Mouse (Mus musculus) midbrain, embryonic 15.5 days (tissue): ENCODE data around the gene Smim1. TPM values are rescaled to one million over a fixed set of nuclear protein-coding genes. Genes with fewer than 3 reads are reported as not detected.

ENCODE experiments used
- ATAC-seq: fragments of 200-750 bp; cut with Nextera tagmentation; replicated peaks from 2 replicates; pipeline ENCODE4 v1.8.0; 2017; ENCODE audit warnings: moderate TSS enrichment
- H3K27ac ChIP-seq: fragments of 300-500 bp; sonication (generic); 2 replicates; pipeline ENCODE4 v1.5.1; 2015; ENCODE audit warnings: mild to moderate bottlenecking, inconsistent platforms
- H3K27me3 ChIP-seq: fragments of 300-500 bp; sonication (generic); replicated peaks from 2 replicates; pipeline ENCODE4 v1.6.1; 2015; ENCODE audit warnings: inconsistent platforms
- H3K36me3 ChIP-seq: fragments of 300-500 bp; sonication (generic); replicated peaks from 2 replicates; pipeline ENCODE4 v1.6.1; 2015; ENCODE audit warnings: inconsistent platforms
- H3K4me1 ChIP-seq: fragments of 300-500 bp; sonication (generic); 2 replicates; pipeline ENCODE4 v1.6.1; 2015; ENCODE audit warnings: inconsistent platforms
- H3K4me2 ChIP-seq: fragments of 300-500 bp; sonication (generic); 2 replicates; pipeline ENCODE4 v1.6.1; 2015; ENCODE audit warnings: inconsistent platforms, mild to moderate bottlenecking, moderate library complexity
- H3K4me3 ChIP-seq: fragments of 300-500 bp; sonication (generic); 2 replicates; pipeline ENCODE4 v1.5.1; 2015; ENCODE audit warnings: mild to moderate bottlenecking, inconsistent platforms
- H3K9ac ChIP-seq: fragments of 300-500 bp; sonication (generic); 2 replicates; pipeline ENCODE4 v1.6.1; 2015; ENCODE audit warnings: mild to moderate bottlenecking, inconsistent platforms
- H3K9me3 ChIP-seq: fragments of 300-500 bp; sonication (generic); 2 replicates; pipeline ENCODE4 v1.6.1; 2016; ENCODE audit warnings: inconsistent platforms
- WGBS: fragments of 180-500 bp; shearing (Covaris S2); methylation state at CpG from one replicate; pipeline ENCODE4 v1.1.7; 2015; ENCODE audit warnings: mixed read lengths; 5-methylcytosine and 5-hydroxymethylcytosine counted together
- polyA plus RNA-seq: library from polyadenylated mRNA; unstranded; fragments of >200 nt; fragmentation: Nextera tagmentation; extraction: Ambion mirVana; gene quantifications from 2 replicates; pipeline ENCODE4 v1.2.1, GENCODE M21; 2015

Smim1 gene
- polyA plus RNA-seq, 1 experiment from 2014 or later, result 8.2 TPM

DNA sequence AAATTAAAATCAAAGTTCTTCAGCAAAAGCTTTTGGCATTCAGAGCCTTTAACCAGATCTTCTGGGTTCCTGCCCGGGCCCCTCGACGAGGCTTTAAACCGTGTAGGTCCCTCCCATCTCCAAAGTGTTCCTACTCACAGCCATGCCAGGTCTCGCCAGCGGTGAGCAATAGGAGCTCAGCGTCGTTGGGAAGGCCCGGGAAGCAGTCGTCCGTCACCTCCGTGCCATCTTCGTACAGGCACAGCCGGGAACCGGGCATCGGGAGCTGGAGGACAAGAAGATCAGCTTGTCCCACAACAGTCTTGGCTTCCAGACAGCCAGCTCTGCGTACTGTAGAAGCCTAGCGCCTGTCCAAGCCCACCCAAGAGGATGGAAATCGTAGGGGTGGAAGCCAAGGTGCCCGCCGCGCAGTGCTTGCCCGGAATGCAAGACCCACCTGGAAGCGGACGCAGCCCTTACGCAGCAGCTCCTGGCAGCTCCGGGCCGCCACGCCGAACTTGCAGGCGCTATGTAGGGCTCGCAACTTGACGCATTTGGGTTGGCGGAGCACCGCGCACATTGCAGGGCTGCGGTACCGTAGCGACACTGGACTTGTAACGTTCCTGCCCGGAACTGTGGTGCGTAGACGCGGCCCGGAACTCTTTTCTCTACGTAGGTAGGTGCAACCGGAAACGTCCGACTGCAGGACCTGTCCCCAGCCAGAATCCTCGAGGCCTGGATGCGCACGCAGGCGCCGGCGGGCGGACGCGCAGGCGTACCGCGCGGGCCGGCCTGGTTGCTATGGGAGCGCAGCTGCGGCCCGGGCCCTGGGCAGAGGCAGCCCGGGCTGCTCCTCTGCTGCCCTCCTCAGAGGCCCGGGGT, 51.4 kb downstream of the Smim1 start, which contains the start of the genes Dffb and Cep104:
TSS of gene Dffb (minus strand) at position 696 of the 861 bp plus-strand sequence.
TSS of gene Cep104 (plus strand) at position 764 of the 861 bp plus-strand sequence.
- Histone ChIP-seq H3K36me3 (peaks cover 8% of the 10 kb centered on the region), H3K4me3 (peak within 1 kb of the TSS; percentile 95), H3K4me2 (peak within 1 kb of the TSS; percentile 90), H3K9me3 (no peaks in the 10 kb centered on the region), H3K27ac (peak within 1 kb of the TSS; percentile 81), H3K4me1 (peaks cover 42% of the 10 kb centered on the region), H3K27me3 (no peaks in the 10 kb centered on the region), H3K9ac (peak within 1 kb of the TSS; percentile 95)
- ATAC-seq, result peak; percentile 98
- WGBS, result 1% methylated on average over 68 of the region's 68 CpGs

Other genes starting within 250 kb of the Smim1 start
- 58.4 and 58.8 TPM in 2 replicates for gene A430005L14Rik, start 69.0 kb downstream of the Smim1 start, polyA plus RNA-seq
- 11.5 and 12.6 TPM in 2 replicates for gene Dffb, start 51.1 kb downstream of the Smim1 start, polyA plus RNA-seq
- gene Cep104, start 51.0 kb downstream of the Smim1 start, polyA plus RNA-seq, result 21.0 and 21.9 TPM in 2 replicates
- gene Lrrc47, start 14.5 kb downstream of the Smim1 start, polyA plus RNA-seq, result 23.1 and 25.6 TPM in 2 replicates
- gene Ccdc27, start 16.4 kb upstream of the Smim1 start, polyA plus RNA-seq, result not detected in 2 replicates
- gene Trp73, start 114.0 kb upstream of the Smim1 start, polyA plus RNA-seq, result 1.2 and 1.5 TPM in 2 replicates
- gene Wrap73, start 116.1 kb upstream of the Smim1 start, polyA plus RNA-seq, result 46.6 and 53.9 TPM in 2 replicates
- 206 and 225 TPM in 2 replicates for gene Tprgl, start 134.4 kb upstream of the Smim1 start, polyA plus RNA-seq
- gene Megf6, start 144.5 kb upstream of the Smim1 start, polyA plus RNA-seq, result 9.4 and 9.5 TPM in 2 replicates